Mouse (Mus musculus) heart, postnatal 10 days (tissue): Measurements from ENCODE around the gene Nktr. TPM values are rescaled to one million over a fixed set of nuclear protein-coding genes. Genes with fewer than 3 reads are reported as not detected.
A peak's percentile ranks its signal among the peaks of the same experiment; 100 is the strongest.

Experiments
- DNase-seq, 2 experiments: peaks; one replicate each; pipeline ENCODE4 v3.0.0; 2021
- intact Hi-C: fragments of 180-260 bp; cut with DNase I; formaldehyde crosslinking; loops from one replicate; pipeline ENCODE4 v1.15.1; 2025
- total RNA-seq, 2 experiments: library from RNA; stranded (reverse); gene quantifications; 2 replicates each; pipeline ENCODE4 v1.2.3; 2021

The Nktr gene
- total RNA-seq, 2 experiments from 2014 or later: 46.9 to 47.7 TPM

GRCm38 (mm10) chr9:121706029-121706675, 12.8 kb upstream of the Nktr start:
- intact Hi-C loops: no loop called here
- DNase-seq: no peak

GRCm38 (mm10) chr9:121707801-121708200, 11.2 kb upstream of the Nktr start:
- no peak for DNase-seq
- intact Hi-C loops: no loop called here

- intact Hi-C loops: no loop called here
- DNase-seq: no peak
These were observed 10.2 kb upstream of the Nktr start for GRCm38 (mm10) chr9:121708506-121709486.

GRCm38 (mm10) chr9:121709898-121710583, 8.9 kb upstream of the Nktr start, which contains the start of gene Ss18l2:
Gene Ss18l2, plus strand, starts transcription at chr9:121710329.
- intact Hi-C loops: no loop called here

GRCm38 (mm10) chr9:121710584-121710975, 8.4 kb upstream of the Nktr start:
- DNase-seq: no peak

More at GRCm38 (mm10) chr9:121709898-121710583, 8.9 kb upstream of the Nktr start, which contains the start of gene Ss18l2:
- peak; percentile 99 for DNase-seq

GRCm38 (mm10) chr9:121717048-121717447, 1.9 kb upstream of the Nktr start:
- DNase-seq: no peak
- intact Hi-C loops: no loop called here

More at GRCm38 (mm10) chr9:121710584-121710975, 8.4 kb upstream of the Nktr start:
- intact Hi-C loops: no loop called here

GRCm38 (mm10) chr9:121718070-121718705, 781 bp upstream of the Nktr start:
- DNase-seq: no peak

GRCm38 (mm10) chr9:121719347-121720331, 670 bp downstream of the Nktr start:
- intact Hi-C loops: no loop called here
- peak; percentile 40 to 43 for DNase-seq

More at GRCm38 (mm10) chr9:121718070-121718705, 781 bp upstream of the Nktr start:
- intact Hi-C loops: no loop called here

GRCm38 (mm10) chr9:121740490-121740889, 21.5 kb downstream of the Nktr start:
- no peak for DNase-seq
- intact Hi-C loops: no loop called here

- intact Hi-C loops: no loop called here
- DNase-seq: no peak
These were observed 22.2 kb downstream of the Nktr start for GRCm38 (mm10) chr9:121741168-121741567.

GRCm38 (mm10) chr9:121744051-121744450, 25.1 kb downstream of the Nktr start:
- intact Hi-C loops: no loop called here
- no peak for DNase-seq

GRCm38 (mm10) chr9:121752774-121753173, 33.8 kb downstream of the Nktr start:
- DNase-seq: no peak
- intact Hi-C loops: no loop called here

- DNase-seq: no peak
- intact Hi-C loops: no loop called here
These were observed 35.7 kb downstream of the Nktr start for GRCm38 (mm10) chr9:121754624-121755023.

- intact Hi-C loops: no loop called here
- no peak for DNase-seq
These were observed 37.8 kb downstream of the Nktr start for GRCm38 (mm10) chr9:121756785-121757184.

GRCm38 (mm10) chr9:121757432-121757831, 38.5 kb downstream of the Nktr start:
- intact Hi-C loops: no loop called here
- DNase-seq: peak; percentile 40 to 59

GRCm38 (mm10) chr9:121757835-121758814, 39.2 kb downstream of the Nktr start:
- DNase-seq: peak; percentile 43 to 64
- intact Hi-C loops: no loop called here

GRCm38 (mm10) chr9:121759091-121760081, 40.4 kb downstream of the Nktr start, which contains the start of gene Zfp651:
Gene Zfp651, plus strand, starts transcription at chr9:121759330.
- DNase-seq: peak; percentile 80 to 81
- intact Hi-C loops: loop anchor here (2.0 kb wide), 1 partner anchor 17 kb away; the partner anchor contains the start of gene Klhl40
